Mouse (Mus musculus) cerebellum, adult 2 months (tissue): ENCODE measurements around the gene Btn1a1. TPM values are rescaled to one million over a fixed set of nuclear protein-coding genes. Genes with fewer than 3 reads are reported as not detected.

Source experiments
- DNase-seq, 2 experiments: peaks; one replicate each; pipeline ENCODE4 v3.0.0; 2021
- H3K27ac ChIP-seq: fragments of 200-500 bp; 2 replicates; pipeline ENCODE4 v1.5.1; 2012; ENCODE audit warnings: low read length, control low read depth, inconsistent platforms; ENCODE audit not compliant: insufficient read depth
- H3K27me3 ChIP-seq: fragments of 200-500 bp; 2 replicates; pipeline ENCODE4 v1.6.1; 2012; ENCODE audit warnings: inconsistent platforms, mild to moderate bottlenecking, low read length, moderate library complexity; ENCODE audit not compliant: control insufficient read depth, insufficient read depth
- H3K4me1 ChIP-seq: fragments of 200-500 bp; 2 replicates; pipeline ENCODE4 v1.6.1; 2011; ENCODE audit warnings: low read length; ENCODE audit not compliant: control insufficient read depth, insufficient read depth
- H3K4me3 ChIP-seq: fragments of 200-500 bp; replicated peaks from 2 replicates; pipeline ENCODE3; 2011; ENCODE audit warnings: mild to moderate bottlenecking, low read depth, low read length, control low read depth; ENCODE audit not compliant: insufficient read depth
- CTCF ChIP-seq: fragments of 200-500 bp; IDR thresholded peaks from 2 replicates; pipeline ENCODE4 v1.5.1; 2011; ENCODE audit warnings: low read depth, mild to moderate bottlenecking, control low read depth, low read length, moderate library complexity, borderline replicate concordance; ENCODE audit not compliant: insufficient read depth
- POLR2A ChIP-seq: fragments of 200-500 bp; IDR thresholded peaks from 2 replicates; pipeline ENCODE4 v1.6.1; 2011; ENCODE audit warnings: low read length, control low read depth, borderline replicate concordance; ENCODE audit not compliant: insufficient read depth
- WGBS: fragments of 180-500 bp; shearing (Covaris S2); methylation state at CpG from one replicate; pipeline ENCODE4 v1.1.7; 2018; 5-methylcytosine and 5-hydroxymethylcytosine counted together
- polyA plus RNA-seq: library from polyadenylated mRNA; depleted of rRNA; stranded (reverse); fragments of >200 nt; gene quantifications from 2 replicates; pipeline ENCODE4 v1.2.3, GENCODE M21; 2012

Btn1a1 gene
- polyA plus RNA-seq, 1 experiment: 0.21 TPM

DNA sequence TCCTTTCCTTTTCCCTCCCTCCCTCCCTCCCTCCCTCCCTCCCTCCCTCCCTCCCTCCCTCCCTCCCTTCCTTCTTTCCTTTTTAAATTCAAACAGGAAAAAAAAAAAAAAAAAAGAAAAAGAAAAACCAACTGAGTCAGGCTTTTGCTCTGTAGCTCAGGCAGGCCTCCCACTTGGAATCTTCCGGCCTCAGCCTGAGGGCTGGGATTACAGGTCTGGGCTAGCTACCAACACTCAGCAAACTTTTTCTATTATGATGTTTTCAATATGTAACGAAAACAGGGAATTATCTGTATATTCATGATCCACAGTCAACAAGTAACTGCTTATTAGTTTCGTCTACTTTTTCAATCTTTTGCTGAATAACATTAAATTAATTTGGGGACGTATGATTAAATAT, 37.2 kb upstream of the Btn1a1 start:
- H3K4me1 ChIP-seq: no peaks in the 10 kb centered on the region
- no peak overlapping the region for H3K4me3 ChIP-seq
- no peak for TF ChIP-seq POLR2A
- no peak for TF ChIP-seq CTCF
- no peak overlapping the region for H3K27ac ChIP-seq
- H3K27me3 ChIP-seq: no peaks in the 10 kb centered on the region; the same call in 1 of the 2 replicates
- WGBS: 75% methylated on average over 4 of the region's 4 CpGs
- no peak for DNase-seq

GRCm38 (mm10) chr13:23502031-23502567, 36.4 kb upstream of the Btn1a1 start:
- Histone ChIP-seq H3K27ac (no peak overlapping the region), H3K27me3 (no peaks in the 10 kb centered on the region; the same call in 1 of the 2 replicates), H3K4me1 (no peaks in the 10 kb centered on the region), H3K4me3 (no peak overlapping the region)
- no peak for DNase-seq
- WGBS: 66% methylated on average over 9 of the region's 9 CpGs
- no peak for TF ChIP-seq POLR2A
- TF ChIP-seq CTCF: no peak

DNA sequence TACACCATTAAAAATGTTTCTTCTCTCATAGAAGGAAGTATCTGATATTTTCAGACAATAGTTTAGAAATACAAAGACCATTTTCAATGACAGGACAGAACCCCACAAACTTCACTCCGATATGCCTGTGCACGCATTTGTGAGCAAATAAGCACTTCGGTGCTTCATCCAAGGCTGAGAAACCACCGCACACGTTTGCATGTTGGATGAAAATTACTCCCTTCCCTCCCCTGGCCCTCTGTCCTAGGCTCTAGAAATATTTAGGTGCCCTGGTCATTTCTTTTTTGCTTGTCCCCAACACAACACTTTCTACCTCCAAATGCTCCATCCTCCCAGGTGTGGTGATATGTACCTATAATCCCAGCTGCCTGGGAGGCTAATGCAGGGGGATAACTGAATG, 35.8 kb upstream of the Btn1a1 start:
- Histone ChIP-seq H3K27me3 (no peaks in the 10 kb centered on the region; the same call in 1 of the 2 replicates), H3K4me3 (no peak overlapping the region), H3K4me1 (no peaks in the 10 kb centered on the region), H3K27ac (no peak overlapping the region)
- TF ChIP-seq CTCF (no peak), POLR2A (no peak)
- no peak for DNase-seq
- WGBS: 39% methylated on average over 5 of the region's 5 CpGs

DNA sequence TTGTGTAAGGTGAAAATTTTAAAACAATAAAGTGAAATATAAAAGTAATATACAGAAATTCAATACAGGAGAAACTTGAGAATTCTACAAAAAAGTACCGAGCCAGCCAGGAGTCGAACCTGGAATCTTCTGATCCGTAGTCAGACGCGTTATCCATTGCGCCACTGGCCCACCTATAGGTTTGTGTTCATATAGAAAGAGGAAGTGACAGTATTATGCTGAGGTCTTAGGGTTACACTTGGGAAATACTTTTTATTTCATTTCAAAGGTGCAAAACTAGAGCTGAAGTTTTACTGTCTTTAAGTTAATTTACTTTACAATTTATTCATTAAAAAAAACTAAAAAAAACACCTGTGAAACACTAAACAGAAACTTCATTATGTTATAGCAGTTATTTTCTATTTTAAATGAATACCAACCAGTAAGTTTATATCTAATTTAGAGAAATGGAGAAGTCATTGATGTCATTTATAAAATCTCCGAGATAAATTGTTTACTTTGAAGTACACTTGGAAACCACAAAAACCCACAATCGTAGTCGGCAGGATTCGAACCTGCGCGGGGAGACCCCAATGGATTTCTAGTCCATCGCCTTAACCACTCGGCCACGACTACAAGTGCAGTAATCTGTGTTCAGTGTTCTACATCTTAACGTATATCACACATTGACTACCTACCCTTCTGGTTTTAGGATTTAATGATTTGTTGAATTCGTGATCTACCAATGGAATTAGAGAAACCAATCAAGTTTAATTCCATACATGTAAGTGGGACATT, 34.9 kb upstream of the Btn1a1 start:
- no peak overlapping the region for H3K27ac ChIP-seq
- no peaks in the 10 kb centered on the region for H3K4me1 ChIP-seq
- no peak for TF ChIP-seq POLR2A
- DNase-seq: peak; percentile 52 to 54
- no peaks in the 10 kb centered on the region; the same call in 1 of the 2 replicates for H3K27me3 ChIP-seq
- H3K4me3 ChIP-seq: no peak overlapping the region
- WGBS: 15% methylated on average over 17 of the region's 17 CpGs

- TF ChIP-seq CTCF (no peak), POLR2A (no peak)
- H3K4me3 ChIP-seq: no peak overlapping the region
- 56% methylated on average over 7 of the region's 7 CpGs for WGBS
- H3K27ac ChIP-seq: no peak overlapping the region
- H3K4me1 ChIP-seq: no peaks in the 10 kb centered on the region
- no peaks in the 10 kb centered on the region; the same call in 1 of the 2 replicates for H3K27me3 ChIP-seq
- DNase-seq: no peak
These were observed 34.2 kb upstream of the Btn1a1 start for GRCm38 (mm10) chr13:23499943-23500342.

DNA sequence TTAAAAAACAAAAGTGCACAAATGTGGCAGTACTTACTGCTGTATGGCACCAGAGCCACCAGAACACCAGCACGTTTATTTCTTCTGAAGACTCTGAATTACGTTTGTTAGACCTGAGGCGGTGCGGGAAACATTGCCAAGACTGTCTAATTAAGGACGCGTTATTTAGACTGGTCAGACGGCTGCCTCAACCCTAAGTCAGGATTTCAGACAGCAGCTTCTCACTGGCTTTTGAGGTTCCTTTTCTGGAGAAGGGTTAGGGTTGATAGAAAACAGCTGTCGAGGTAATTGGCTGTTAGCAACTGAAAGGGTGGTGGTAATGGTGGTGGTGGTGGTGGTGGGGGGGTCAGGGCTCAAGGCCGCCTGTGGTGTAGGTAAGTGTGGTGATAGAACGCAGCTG, 33.0 kb upstream of the Btn1a1 start:
- no peaks in the 10 kb centered on the region for H3K4me1 ChIP-seq
- TF ChIP-seq CTCF (no peak), POLR2A (no peak)
- WGBS: 21% methylated on average over 10 of the region's 10 CpGs

DNA sequence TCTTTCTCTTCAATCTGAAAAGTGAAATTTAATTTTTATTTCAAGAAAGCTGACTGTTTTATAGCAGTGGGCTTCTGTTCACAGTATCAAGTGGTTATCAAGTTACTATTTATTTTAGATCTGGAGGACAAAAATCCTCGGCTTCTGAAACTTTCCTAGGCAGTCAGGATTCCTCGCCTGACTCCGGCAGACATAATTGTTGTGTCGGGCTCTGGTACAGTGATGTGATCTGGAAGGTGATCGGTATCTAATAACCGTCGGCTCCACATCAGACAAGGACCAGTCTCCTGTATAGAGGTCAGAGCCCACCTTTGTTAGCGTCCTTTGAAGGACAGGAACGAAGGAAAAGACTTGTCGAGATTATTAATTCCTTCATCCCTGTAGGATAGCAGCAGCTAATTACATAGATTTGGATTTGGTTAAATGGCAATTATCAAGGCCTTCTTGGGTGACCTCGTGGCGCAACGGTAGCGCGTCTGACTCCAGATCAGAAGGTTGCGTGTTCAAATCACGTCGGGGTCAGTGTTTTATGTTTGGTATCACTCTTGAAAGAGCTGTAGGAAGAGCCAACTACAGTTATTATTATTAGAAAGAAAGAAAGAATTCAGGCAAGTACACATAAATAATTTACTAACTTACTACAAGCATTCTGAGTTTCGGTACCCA, 32.1 kb upstream of the Btn1a1 start:
- H3K4me1 ChIP-seq: no peaks in the 10 kb centered on the region
- no peaks in the 10 kb centered on the region; the same call in 1 of the 2 replicates for H3K27me3 ChIP-seq
- WGBS: 40% methylated on average over 19 of the region's 19 CpGs
- H3K27ac ChIP-seq: no peak overlapping the region
- no peak for TF ChIP-seq POLR2A
- no peak for TF ChIP-seq CTCF
- H3K4me3 ChIP-seq: no peak overlapping the region
- DNase-seq: no peak

More for the DNA sequence above, 33.0 kb upstream of the Btn1a1 start:
- Histone ChIP-seq H3K4me3 (no peak overlapping the region), H3K27me3 (no peaks in the 10 kb centered on the region; the same call in 1 of the 2 replicates), H3K27ac (no peak overlapping the region)
- DNase-seq: no peak

DNA sequence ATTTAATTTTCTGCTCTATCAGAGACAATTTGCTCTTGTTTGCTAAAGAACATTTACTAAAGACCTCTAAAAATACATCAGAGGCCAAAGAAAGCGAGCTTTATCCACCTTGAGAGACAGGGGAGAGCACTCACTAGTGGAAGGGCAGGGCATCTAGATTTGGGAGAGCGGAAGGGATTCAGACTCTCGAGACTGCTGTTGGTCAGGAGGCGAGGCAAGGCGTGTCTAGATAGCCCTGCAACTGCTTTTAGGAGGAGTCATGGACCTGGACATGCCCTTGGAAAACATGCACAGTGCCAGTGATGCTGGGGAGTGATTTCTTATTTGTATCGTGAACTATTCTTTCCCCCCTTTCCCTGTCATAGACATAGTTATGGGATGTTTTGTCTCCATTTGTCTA, 29.8 kb upstream of the Btn1a1 start:
- WGBS: 90% methylated on average over 6 of the region's 6 CpGs
- H3K4me3 ChIP-seq: no peak overlapping the region
- no peaks in the 10 kb centered on the region for H3K4me1 ChIP-seq
- H3K27ac ChIP-seq: no peak overlapping the region
- TF ChIP-seq POLR2A: no peak
- no peak for TF ChIP-seq CTCF
- DNase-seq: no peak
- H3K27me3 ChIP-seq: no peaks in the 10 kb centered on the region; the same call in 1 of the 2 replicates
